Mouse (Mus musculus): ENCODE data around the gene Patl2.

Gene Patl2

GRCm38 (mm10) chr2:122172188-122172587 is 13.8 kb downstream of the Patl2 start:
- in situ Hi-C loops (cut with MboI, MseI), result no loop called here

GRCm38 (mm10) chr2:122171292-122171691 is 14.7 kb downstream of the Patl2 start:
- in situ Hi-C loops (cut with MboI, MseI), result no loop called here

GRCm38 (mm10) chr2:122164293-122164692 is 21.7 kb downstream of the Patl2 start:
- in situ Hi-C loops (cut with MboI, MseI), result loop anchor here (5.0 kb wide), 1 partner anchor 92 kb away; no protein-coding TSS in a partner anchor

- in situ Hi-C loops (cut with MboI, MseI), result loop anchor here (5.0 kb wide), 1 partner anchor 91 kb away; no protein-coding TSS in a partner anchor
These were observed 22.4 kb downstream of the Patl2 start for GRCm38 (mm10) chr2:122163430-122164195.

- in situ Hi-C loops (cut with MboI, MseI), result loop anchor here (5.0 kb wide), 1 partner anchor 90 kb away; no protein-coding TSS in a partner anchor
These were observed 23.5 kb downstream of the Patl2 start for GRCm38 (mm10) chr2:122162529-122162928.

GRCm38 (mm10) chr2:122161542-122161941 is 24.4 kb downstream of the Patl2 start:
- in situ Hi-C loops (cut with MboI, MseI), result loop anchor here (5.0 kb wide), 1 partner anchor 89 kb away; no protein-coding TSS in a partner anchor

GRCm38 (mm10) chr2:122160680-122161079 is 25.3 kb downstream of the Patl2 start, which contains the start of gene Trim69:
Gene Trim69 (plus strand): TSS chr2:122160700.
- in situ Hi-C loops (cut with MboI, MseI), result loop anchor here (5.0 kb wide), 1 partner anchor 88 kb away; no protein-coding TSS in a partner anchor

- in situ Hi-C loops (cut with MboI, MseI), result loop anchor here (5.0 kb wide), 2 partner anchors 42 to 87 kb away; partner anchors contain the start of gene Spg11
These were observed 26.3 kb downstream of the Patl2 start for GRCm38 (mm10) chr2:122159667-122160066.

- in situ Hi-C loops (cut with MboI, MseI), result loop anchor here (5.0 kb wide), 1 partner anchor 41 kb away; the partner anchor contains the start of gene Spg11
These were observed 27.6 kb downstream of the Patl2 start for GRCm38 (mm10) chr2:122158362-122158802.

- in situ Hi-C loops (cut with MboI, MseI), result loop anchor here (5.0 kb wide), 1 partner anchor 40 kb away; the partner anchor contains the start of gene Spg11
These were observed 28.4 kb downstream of the Patl2 start for GRCm38 (mm10) chr2:122157561-122157960.

GRCm38 (mm10) chr2:122156051-122156700 is 29.8 kb downstream of the Patl2 start:
- in situ Hi-C loops (cut with MboI, MseI), result loop anchor here (5.0 kb wide), 1 partner anchor 39 kb away; the partner anchor contains the start of gene Spg11

- in situ Hi-C loops (cut with MboI, MseI), result loop anchor here (5.0 kb wide), 1 partner anchor 38 kb away; the partner anchor contains the start of gene Spg11
These were observed 30.7 kb downstream of the Patl2 start for GRCm38 (mm10) chr2:122155292-122155691.

- in situ Hi-C loops (cut with MboI, MseI), result no loop called here
These were observed 31.5 kb downstream of the Patl2 start for GRCm38 (mm10) chr2:122154479-122154878.

- in situ Hi-C loops (cut with MboI, MseI), result no loop called here
These were observed 32.2 kb downstream of the Patl2 start for GRCm38 (mm10) chr2:122153681-122154365.

- in situ Hi-C loops (cut with MboI, MseI), result no loop called here
These were observed 33.1 kb downstream of the Patl2 start for GRCm38 (mm10) chr2:122152850-122153249.

GRCm38 (mm10) chr2:122151221-122151620 is 34.8 kb downstream of the Patl2 start:
- in situ Hi-C loops (cut with MboI, MseI), result no loop called here

- in situ Hi-C loops (cut with MboI, MseI), result no loop called here
These were observed 36.3 kb downstream of the Patl2 start for GRCm38 (mm10) chr2:122149716-122150115.

- in situ Hi-C loops (cut with MboI, MseI), result no loop called here
These were observed 36.7 kb downstream of the Patl2 start for GRCm38 (mm10) chr2:122149316-122149715.

GRCm38 (mm10) chr2:122148242-122148917 is 37.6 kb downstream of the Patl2 start:
- in situ Hi-C loops (cut with MboI, MseI), result no loop called here

- in situ Hi-C loops (cut with MboI, MseI), result no loop called here
These were observed 38.3 kb downstream of the Patl2 start, which contains the start of gene B2m for GRCm38 (mm10) chr2:122147508-122148241. Gene B2m (plus strand): TSS chr2:122147686.
